Mouse (Mus musculus) lung, postnatal 0 days (tissue): ENCODE results near the gene Ldlrap1. TPM values are rescaled to one million over a fixed set of nuclear protein-coding genes. Genes with fewer than 3 reads are reported as not detected.
A peak's percentile ranks its signal among the peaks of the same experiment; 100 is the strongest.

ENCODE experiments used
- ATAC-seq: fragments of 200-750 bp; cut with Nextera tagmentation; 2 replicates; pipeline ENCODE4 v1.8.0; 2017; ENCODE audit warnings: moderate library complexity
- DNase-seq: peaks from one replicate; pipeline ENCODE4 v3.0.0-alpha.2; 2016; ENCODE audit warnings: low spot score
- H3K27ac ChIP-seq: fragments of 300-500 bp; sonication (generic); 2 replicates; pipeline ENCODE4 v1.5.1; 2014; ENCODE audit warnings: antibody characterized with exemption, mild to moderate bottlenecking, low read length, mixed read lengths
- H3K27me3 ChIP-seq: fragments of 300-500 bp; sonication (generic); replicated peaks from 2 replicates; pipeline ENCODE4 v1.6.1; 2014; ENCODE audit warnings: low read length, mixed read lengths; ENCODE audit not compliant: insufficient read depth
- H3K36me3 ChIP-seq: fragments of 300-500 bp; sonication (generic); 2 replicates; pipeline ENCODE4 v1.6.1; 2014; ENCODE audit warnings: low read length, mixed read lengths; ENCODE audit not compliant: insufficient read depth
- H3K4me1 ChIP-seq: fragments of 300-500 bp; sonication (generic); 2 replicates; pipeline ENCODE4 v1.6.1; 2014; ENCODE audit warnings: antibody characterized with exemption, low read depth, low read length, mixed read lengths; ENCODE audit not compliant: insufficient read depth
- H3K4me2 ChIP-seq: fragments of 300-500 bp; sonication (generic); replicated peaks from 2 replicates; pipeline ENCODE4 v1.6.1; 2014; ENCODE audit warnings: low read depth, mild to moderate bottlenecking, low read length, moderate library complexity, mixed read lengths
- H3K4me3 ChIP-seq: fragments of 300-500 bp; sonication (generic); 2 replicates; pipeline ENCODE4 v1.5.1; 2014; ENCODE audit warnings: low read depth, low read length
- H3K9ac ChIP-seq: fragments of 300-500 bp; sonication (generic); replicated peaks from 2 replicates; pipeline ENCODE4 v1.6.1; 2014; ENCODE audit warnings: low read depth, mild to moderate bottlenecking
- H3K9me3 ChIP-seq: fragments of 300-500 bp; sonication (generic); 2 replicates; pipeline ENCODE4 v1.6.1; 2016; ENCODE audit warnings: low read length, mixed read lengths
- CTCF ChIP-seq: IDR thresholded peaks from 2 replicates; pipeline ENCODE4 v1.5.1; 2016; ENCODE audit warnings: antibody characterized with exemption, mild to moderate bottlenecking
- EP300 ChIP-seq: IDR thresholded peaks from 2 replicates; pipeline ENCODE4 v1.6.1; 2016; ENCODE audit warnings: antibody characterized with exemption, mild to moderate bottlenecking, control low read depth
- WGBS: fragments of 180-500 bp; shearing (Covaris S2); extraction: QIAGEN DNeasy Blood & Tissue Kit; methylation state at CpG from one replicate; pipeline ENCODE4 v1.1.7; 2014; 5-methylcytosine and 5-hydroxymethylcytosine counted together
- polyA plus RNA-seq: library from polyadenylated mRNA; unstranded; fragments of >200 nt; fragmentation: Nextera tagmentation; extraction: Ambion mirVana; gene quantifications from 2 replicates; pipeline ENCODE4 v1.2.1, GENCODE M21; 2015

Ldlrap1 gene
- polyA plus RNA-seq, 1 experiment from 2014 or later = 23.5 TPM

DNA sequence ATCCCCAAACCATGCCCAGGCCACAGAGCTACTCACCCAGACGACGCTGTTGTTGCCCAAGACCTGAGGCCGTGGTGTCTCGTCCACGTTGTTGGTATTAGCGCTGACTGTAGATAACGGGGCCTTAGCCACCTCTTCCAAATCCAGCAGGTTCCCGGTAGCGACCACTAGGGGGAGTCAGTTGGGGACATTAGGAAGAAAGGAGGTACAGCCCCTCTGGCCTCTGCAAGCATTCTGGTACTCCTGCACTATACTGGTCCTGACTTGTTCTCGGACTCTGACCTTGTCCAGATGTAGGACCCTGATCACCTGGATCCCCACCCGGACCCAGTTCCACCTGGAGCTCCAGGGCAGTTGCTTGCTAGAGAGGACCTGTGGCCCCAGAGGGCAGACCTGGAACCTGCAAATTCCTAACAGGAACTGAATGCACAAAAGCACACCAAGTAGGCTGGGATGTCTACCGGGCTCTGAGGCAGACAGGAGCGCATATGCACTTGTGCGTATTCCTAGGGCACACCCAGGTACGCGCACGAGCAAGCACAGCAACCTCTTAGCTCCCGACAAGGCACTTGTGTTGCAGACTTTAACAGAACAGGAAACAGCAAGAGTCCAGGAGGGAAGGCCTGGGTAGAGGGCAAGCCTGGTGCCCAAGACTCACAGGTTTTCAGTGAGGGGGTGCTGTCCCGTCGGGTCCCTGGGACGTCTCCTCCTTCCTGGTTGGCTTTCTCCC, 18.4 kb downstream of the Ldlrap1 start:
- no peak overlapping the region for H3K27ac ChIP-seq
- 58% methylated on average over 21 of the region's 21 CpGs for WGBS
- ATAC-seq (no peak), DNase-seq (peak; percentile 64)
- H3K4me2 ChIP-seq = no peak overlapping the region
- H3K27me3 ChIP-seq = no peaks in the 10 kb centered on the region
- H3K36me3 ChIP-seq = peaks cover 20% of the 10 kb centered on the region
- no peak for TF ChIP-seq EP300
- TF ChIP-seq CTCF = peak; percentile 74
- no peak overlapping the region for H3K9ac ChIP-seq
- H3K9me3 ChIP-seq = no peaks in the 10 kb centered on the region
- no peak overlapping the region for H3K4me3 ChIP-seq
- peaks cover 10% of the 10 kb centered on the region; the same call in 1 of the 2 replicates for H3K4me1 ChIP-seq

DNA sequence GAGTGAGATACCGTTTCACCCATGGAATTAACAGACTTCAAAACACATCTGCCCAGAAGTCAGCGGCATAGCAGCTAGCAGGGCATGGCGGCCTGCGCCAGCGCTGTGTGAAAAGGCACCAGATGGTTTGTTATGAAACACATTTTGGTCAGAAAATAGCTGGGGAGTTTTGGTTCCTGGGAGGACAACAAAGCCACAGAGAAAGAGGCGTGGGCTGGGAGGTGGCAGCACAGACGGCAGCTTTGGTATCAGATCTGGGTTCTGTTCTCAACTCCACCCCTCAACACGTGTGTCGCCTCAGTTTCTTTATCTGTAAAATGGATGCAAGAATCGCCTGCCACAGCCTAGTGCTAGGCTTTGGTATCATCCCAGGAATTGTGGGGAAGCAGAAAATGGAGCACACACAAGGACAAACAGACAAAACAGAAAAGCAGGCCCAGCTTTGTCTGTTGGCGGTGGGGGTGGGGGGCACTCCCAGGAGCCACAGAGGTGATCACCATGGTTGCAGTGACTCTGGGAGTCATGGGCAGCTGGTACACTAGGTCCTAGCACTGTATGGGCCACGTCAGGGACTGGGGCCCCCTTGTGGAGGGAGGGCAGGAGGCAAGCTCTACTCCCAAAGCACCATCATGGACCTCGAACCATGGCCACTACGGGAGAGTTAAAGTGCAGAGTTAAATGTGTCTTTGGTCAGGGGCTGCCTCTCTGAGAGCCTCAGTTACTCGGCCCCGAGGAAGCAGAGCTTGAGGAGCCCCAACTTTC, 21.7 kb downstream of the Ldlrap1 start:
- Histone ChIP-seq H3K27me3 (no peaks in the 10 kb centered on the region), H3K9me3 (no peaks in the 10 kb centered on the region), H3K36me3 (peaks cover 20% of the 10 kb centered on the region; the same call in 1 of the 2 replicates), H3K27ac (no peak overlapping the region), H3K4me3 (no peak overlapping the region), H3K4me2 (no peak overlapping the region), H3K4me1 (no peaks in the 10 kb centered on the region; the same call in 1 of the 2 replicates), H3K9ac (no peak overlapping the region)
- ATAC-seq (no peak), DNase-seq (no peak)
- WGBS = 85% methylated on average over 16 of the region's 16 CpGs
- TF ChIP-seq EP300 (no peak), CTCF (peak; percentile 62)

DNA sequence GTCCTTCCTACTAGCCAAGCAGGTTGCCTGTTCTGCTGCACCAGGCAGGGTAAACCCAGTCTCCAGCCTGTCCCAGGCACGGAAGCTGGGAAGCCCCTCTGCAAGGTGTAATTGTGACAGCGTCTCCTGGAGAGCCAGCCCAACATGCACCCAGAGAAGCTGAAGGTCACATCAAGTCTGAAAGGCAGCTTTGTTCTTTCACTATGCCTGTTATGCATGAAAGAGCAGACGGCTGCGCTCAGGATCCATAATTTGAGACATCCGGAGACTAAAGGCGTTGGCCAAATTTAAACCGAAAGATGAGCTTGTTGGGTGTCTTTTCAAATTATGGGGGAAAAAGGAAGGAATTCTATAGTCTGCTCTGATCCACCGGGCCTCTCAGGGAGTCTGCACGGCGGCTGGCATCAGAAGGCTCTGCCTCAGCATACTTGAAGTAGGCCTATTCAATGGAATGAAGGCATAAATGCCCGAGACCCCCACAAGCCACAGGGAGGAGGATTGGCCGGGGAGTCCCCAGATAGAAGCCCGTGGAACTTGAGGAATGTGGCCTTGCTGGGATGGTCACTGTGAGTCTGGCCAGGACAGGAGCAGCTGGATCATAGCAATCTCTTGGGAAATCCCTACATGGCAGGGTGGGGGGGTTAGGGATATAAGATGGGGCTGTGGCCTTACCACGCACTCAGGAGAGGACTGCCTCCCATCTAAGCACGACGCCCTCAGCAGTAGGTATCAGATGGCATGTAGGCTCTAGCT, 23.8 kb downstream of the Ldlrap1 start:
- Histone ChIP-seq H3K9ac (no peak overlapping the region), H3K27ac (peak overlapping the region; percentile 11; the same call in 1 of the 2 replicates), H3K4me3 (no peak overlapping the region), H3K9me3 (no peaks in the 10 kb centered on the region), H3K4me1 (no peaks in the 10 kb centered on the region), H3K4me2 (no peak overlapping the region), H3K27me3 (no peaks in the 10 kb centered on the region), H3K36me3 (peaks cover 19% of the 10 kb centered on the region; the same call in 1 of the 2 replicates)
- peak; percentile 66 for DNase-seq
- ATAC-seq = peak; percentile 61
- WGBS = 53% methylated on average over 16 of the region's 16 CpGs
- TF ChIP-seq CTCF = no peak
- no peak for TF ChIP-seq EP300

DNA sequence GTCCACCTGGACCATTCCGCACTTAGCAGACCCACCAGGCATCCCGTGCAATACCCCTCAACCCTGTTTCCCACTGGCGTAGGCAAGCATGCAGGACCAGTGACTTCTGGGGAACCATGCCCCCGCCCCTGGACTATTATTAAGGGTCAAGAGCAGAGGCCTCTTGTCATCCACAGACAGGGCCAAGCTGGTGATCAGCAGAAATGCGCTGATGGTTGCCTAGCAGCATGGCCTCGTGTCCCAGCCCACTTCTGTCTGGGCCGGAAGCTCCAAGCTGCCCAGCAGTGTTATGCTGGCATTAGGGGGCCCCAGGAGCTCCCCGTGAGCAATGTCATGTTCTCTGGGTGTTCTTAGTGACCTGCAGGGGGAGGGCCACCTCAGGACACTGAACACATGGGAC, 25.9 kb downstream of the Ldlrap1 start:
- DNase-seq (no peak), ATAC-seq (no peak)
- WGBS = 66% methylated on average over 8 of the region's 8 CpGs
- H3K4me1 ChIP-seq = no peaks in the 10 kb centered on the region
- H3K27me3 ChIP-seq = no peaks in the 10 kb centered on the region
- no peaks in the 10 kb centered on the region for H3K9me3 ChIP-seq
- H3K36me3 ChIP-seq = no peaks in the 10 kb centered on the region; the same call in 1 of the 2 replicates
- no peak overlapping the region for H3K4me3 ChIP-seq
- TF ChIP-seq CTCF = no peak
- TF ChIP-seq EP300 = no peak
- no peak overlapping the region for H3K9ac ChIP-seq
- H3K27ac ChIP-seq = no peak overlapping the region
- H3K4me2 ChIP-seq = no peak overlapping the region

DNA sequence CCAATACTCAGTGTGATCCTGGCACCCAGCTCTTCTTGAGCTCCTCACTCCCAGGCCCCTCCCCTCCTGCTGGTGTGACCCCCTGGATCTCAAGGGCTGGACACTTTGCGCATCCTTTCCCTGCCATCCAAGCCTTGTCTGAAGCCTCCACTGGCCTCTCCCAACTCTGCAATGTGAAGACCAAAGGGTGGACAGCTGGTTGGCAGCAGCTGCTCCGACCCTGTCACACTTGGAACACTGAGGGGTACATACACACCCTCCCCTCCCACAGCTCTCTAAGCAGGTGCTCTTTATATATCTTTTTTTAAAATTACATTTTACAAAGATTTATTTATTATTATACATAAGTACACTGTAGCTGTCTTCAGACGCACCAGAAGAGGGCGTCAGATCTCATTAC, 27.6 kb downstream of the Ldlrap1 start:
- 93% methylated on average over 4 of the region's 4 CpGs for WGBS
- H3K9ac ChIP-seq = no peak overlapping the region
- no peak overlapping the region for H3K4me2 ChIP-seq
- DNase-seq = no peak
- no peak overlapping the region for H3K27ac ChIP-seq
- TF ChIP-seq CTCF (no peak), EP300 (no peak)
- H3K36me3 ChIP-seq = no peaks in the 10 kb centered on the region
- no peak for ATAC-seq
- no peaks in the 10 kb centered on the region for H3K9me3 ChIP-seq
- H3K27me3 ChIP-seq = no peaks in the 10 kb centered on the region
- no peak overlapping the region for H3K4me3 ChIP-seq
- H3K4me1 ChIP-seq = peaks cover 2% of the 10 kb centered on the region; the same call in 1 of the 2 replicates

DNA sequence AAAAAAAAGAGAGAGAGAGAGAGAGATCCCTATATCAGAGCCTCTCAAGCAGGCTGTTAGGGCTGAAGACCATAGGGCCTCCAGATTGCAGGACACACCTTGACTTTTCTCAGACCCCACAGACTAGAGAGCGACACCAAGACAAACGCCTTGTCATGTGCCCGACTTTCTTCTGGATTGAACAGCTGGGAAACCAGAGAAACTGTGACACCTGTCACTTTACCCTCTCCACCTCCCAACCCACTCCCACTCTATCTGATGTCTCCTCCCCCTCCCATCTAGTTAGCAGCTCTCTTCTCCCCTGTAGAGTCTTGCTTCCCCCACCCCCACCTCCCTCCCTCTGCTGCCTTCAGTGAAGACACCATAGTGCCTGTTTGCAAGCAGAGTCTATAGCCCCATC, 28.3 kb downstream of the Ldlrap1 start:
- TF ChIP-seq EP300 (no peak), CTCF (no peak)
- Histone ChIP-seq H3K27me3 (no peaks in the 10 kb centered on the region), H3K4me2 (no peak overlapping the region), H3K9ac (no peak overlapping the region), H3K36me3 (no peaks in the 10 kb centered on the region), H3K4me1 (peaks cover 8% of the 10 kb centered on the region; the same call in 1 of the 2 replicates), H3K4me3 (no peak overlapping the region), H3K9me3 (no peaks in the 10 kb centered on the region), H3K27ac (no peak overlapping the region)
- no peak for ATAC-seq
- no peak for DNase-seq
- 67% methylated on average over 3 of the region's 3 CpGs for WGBS
